Mouse (Mus musculus): ENCODE results near the gene Wdfy4.

DNA sequence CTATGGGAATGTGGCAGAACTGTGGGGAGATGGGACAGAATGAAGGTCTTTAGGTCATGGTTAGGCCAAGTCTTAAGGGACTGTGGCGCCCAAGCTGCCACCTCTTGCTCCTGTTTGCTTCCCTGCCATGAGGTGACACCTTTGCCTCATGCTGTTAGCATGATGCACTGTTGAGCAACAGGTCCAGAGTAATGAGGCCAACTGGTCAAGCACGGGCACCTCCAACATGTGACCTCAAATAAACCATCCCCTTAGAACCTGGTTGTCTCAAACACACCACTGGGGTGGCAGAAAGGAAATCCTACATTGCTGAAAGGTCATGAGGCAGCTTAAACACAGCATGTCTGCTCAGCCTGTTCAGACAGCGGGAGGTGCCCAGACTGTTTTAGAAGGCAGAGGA is 166.3 kb downstream of the Wdfy4 start:
- TF ChIP-seq CTCF (IDR thresholded peaks at IDR 0.05; ENCODE audit: borderline replicate concordance, insufficient read depth, low read length) (no peak), POLR2A (IDR thresholded peaks at IDR 0.05; ENCODE audit: low read depth, low read length) (no peak)
